Mouse (Mus musculus) forebrain, postnatal 0 days (tissue): ENCODE measurements around the gene Tsc22d1. TPM values are rescaled to one million over a fixed set of nuclear protein-coding genes. Genes with fewer than 3 reads are reported as not detected.

Experiments used
- ATAC-seq: fragments of 200-750 bp; cut with Nextera tagmentation; 2 replicates; pipeline ENCODE4 v1.8.0; 2017; ENCODE audit warnings: mild to moderate bottlenecking, moderate library complexity
- DNase-seq: peaks from one replicate; pipeline ENCODE4 v3.0.0-alpha.2; 2015
- H3K27ac ChIP-seq: fragments of 300-500 bp; sonication (generic); 2 replicates; pipeline ENCODE4 v1.5.1; 2014; ENCODE audit warnings: low read depth, mild to moderate bottlenecking, antibody characterized with exemption, low read length, moderate library complexity, mixed read lengths
- H3K27me3 ChIP-seq: fragments of 300-500 bp; sonication (generic); 2 replicates; pipeline ENCODE4 v1.6.1; 2014; ENCODE audit warnings: mild to moderate bottlenecking, low read length, mixed read lengths; ENCODE audit not compliant: insufficient read depth
- H3K36me3 ChIP-seq: fragments of 300-500 bp; sonication (generic); 2 replicates; pipeline ENCODE4 v1.6.1; 2014; ENCODE audit warnings: mild to moderate bottlenecking, moderate library complexity; ENCODE audit not compliant: insufficient read depth
- H3K4me1 ChIP-seq: fragments of 300-500 bp; sonication (generic); 2 replicates; pipeline ENCODE4 v1.6.1; 2014; ENCODE audit warnings: antibody characterized with exemption; ENCODE audit not compliant: insufficient read depth
- H3K4me2 ChIP-seq: fragments of 300-500 bp; sonication (generic); 2 replicates; pipeline ENCODE4 v1.6.1; 2014; ENCODE audit warnings: low read depth, mild to moderate bottlenecking, moderate library complexity
- H3K4me3 ChIP-seq: fragments of 300-500 bp; sonication (generic); 2 replicates; pipeline ENCODE4 v1.5.1; 2014; ENCODE audit warnings: low read depth, low read length, mixed read lengths
- H3K9ac ChIP-seq: fragments of 300-500 bp; sonication (generic); 2 replicates; pipeline ENCODE4 v1.6.1; 2014; ENCODE audit warnings: mild to moderate bottlenecking
- H3K9me3 ChIP-seq: fragments of 300-500 bp; sonication (generic); 2 replicates; pipeline ENCODE4 v1.6.1; 2016; ENCODE audit warnings: low read length
- CTCF ChIP-seq: sonication (generic); IDR thresholded peaks from 2 replicates; pipeline ENCODE4 v1.5.1; 2016; ENCODE audit warnings: antibody characterized with exemption, control low read depth, low read depth
- WGBS: fragments of 180-500 bp; shearing (Covaris S2); extraction: QIAGEN DNeasy Blood & Tissue Kit; methylation state at CpG from one replicate; pipeline ENCODE4 v1.1.7; 2014; 5-methylcytosine and 5-hydroxymethylcytosine counted together
- polyA plus RNA-seq: library from polyadenylated mRNA; unstranded; fragments of >200 nt; fragmentation: Nextera tagmentation; extraction: Ambion mirVana; gene quantifications from 2 replicates; pipeline ENCODE4 v1.2.1, GENCODE M21; 2015
- total RNA-seq: library from RNA; depleted of rRNA; stranded (reverse); fragments of >200 nt; gene quantifications from 2 replicates; pipeline ENCODE4 v1.2.3, GENCODE M21; 2014

Gene Tsc22d1
- total and polyA plus RNA-seq, 2 experiments from 2014 or later, result 575 to 725 TPM

DNA sequence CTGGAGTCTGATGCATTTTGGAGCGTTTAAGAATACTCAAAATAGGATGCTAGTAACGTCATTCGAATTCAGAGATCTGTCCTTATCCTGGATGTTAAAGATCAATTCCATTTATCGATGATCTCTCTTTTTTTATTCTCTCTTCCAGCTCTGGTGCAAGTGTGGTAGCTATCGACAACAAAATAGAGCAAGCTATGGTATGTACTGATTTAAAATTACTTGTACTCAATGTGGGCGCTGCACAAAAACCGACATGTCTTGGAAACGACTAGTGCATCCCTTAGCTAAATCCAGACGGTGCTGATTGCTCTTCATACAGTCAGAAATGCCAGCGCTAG is 90.3 kb downstream of the Tsc22d1 start:
- H3K4me2 ChIP-seq, result peak overlapping the region; percentile 85
- peaks cover 4% of the 10 kb centered on the region; the same call in 1 of the 2 replicates for H3K4me1 ChIP-seq
- H3K4me3 ChIP-seq, result peak overlapping the region; percentile 65
- WGBS, result under 1% methylated on average over 10 of the region's 10 CpGs
- peak; percentile 79 for DNase-seq
- no peaks in the 10 kb centered on the region for H3K9me3 ChIP-seq
- H3K27me3 ChIP-seq, result no peaks in the 10 kb centered on the region
- no peak for TF ChIP-seq CTCF
- H3K9ac ChIP-seq, result peak overlapping the region; percentile 93
- peaks cover 10% of the 10 kb centered on the region; the same call in 1 of the 2 replicates for H3K36me3 ChIP-seq
- ATAC-seq, result no peak
- H3K27ac ChIP-seq, result peak overlapping the region; percentile 99

DNA sequence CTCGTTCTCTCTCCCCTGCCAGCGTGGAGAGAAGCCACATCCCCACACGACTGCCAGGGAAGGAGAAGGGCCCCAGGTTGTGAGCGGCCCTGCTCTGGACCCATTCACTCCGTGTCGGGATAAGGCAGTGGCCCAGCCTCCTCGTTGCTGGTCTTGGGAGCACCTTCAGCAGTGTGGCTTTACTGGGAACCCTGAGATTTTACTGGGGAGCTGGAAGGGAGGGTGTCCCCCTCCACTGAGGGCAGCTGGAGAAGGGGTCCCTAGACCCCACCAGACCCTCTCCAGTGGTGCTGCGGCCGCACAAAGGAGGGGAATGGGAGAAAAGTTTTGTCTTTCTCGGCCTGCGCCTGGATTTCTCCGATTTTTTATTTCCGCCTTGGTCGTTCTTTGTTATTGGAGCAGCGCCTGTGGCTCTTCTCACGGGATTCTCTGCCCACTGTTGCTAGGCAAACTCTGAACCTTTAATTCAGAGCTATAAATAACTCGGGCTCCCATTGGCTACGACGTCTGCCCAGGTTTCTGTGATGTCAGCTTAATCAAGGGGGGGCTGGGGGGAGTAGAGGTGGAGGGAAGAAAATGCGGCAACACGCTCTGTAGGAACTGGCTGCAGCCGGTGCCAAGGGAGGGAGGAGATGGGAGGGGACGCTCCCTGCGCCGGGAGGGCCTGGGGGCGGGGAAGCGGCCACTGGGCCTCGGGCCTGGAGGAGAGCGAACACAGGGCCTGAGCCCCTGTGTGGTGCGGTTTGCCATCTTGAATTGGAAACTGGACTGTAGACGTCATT is 90.9 kb downstream of the Tsc22d1 start:
- no peak for TF ChIP-seq CTCF
- Histone ChIP-seq H3K4me2 (peak overlapping the region; percentile 85), H3K4me1 (peaks cover 4% of the 10 kb centered on the region; the same call in 1 of the 2 replicates), H3K9ac (peak overlapping the region; percentile 93), H3K27me3 (no peaks in the 10 kb centered on the region), H3K27ac (peak overlapping the region; percentile 99), H3K4me3 (peak overlapping the region; percentile 65), H3K9me3 (no peaks in the 10 kb centered on the region), H3K36me3 (peaks cover 10% of the 10 kb centered on the region; the same call in 1 of the 2 replicates)
- DNase-seq, result peak; percentile 95
- ATAC-seq, result peak; percentile 76
- under 1% methylated on average over 30 of the region's 31 CpGs for WGBS

DNA sequence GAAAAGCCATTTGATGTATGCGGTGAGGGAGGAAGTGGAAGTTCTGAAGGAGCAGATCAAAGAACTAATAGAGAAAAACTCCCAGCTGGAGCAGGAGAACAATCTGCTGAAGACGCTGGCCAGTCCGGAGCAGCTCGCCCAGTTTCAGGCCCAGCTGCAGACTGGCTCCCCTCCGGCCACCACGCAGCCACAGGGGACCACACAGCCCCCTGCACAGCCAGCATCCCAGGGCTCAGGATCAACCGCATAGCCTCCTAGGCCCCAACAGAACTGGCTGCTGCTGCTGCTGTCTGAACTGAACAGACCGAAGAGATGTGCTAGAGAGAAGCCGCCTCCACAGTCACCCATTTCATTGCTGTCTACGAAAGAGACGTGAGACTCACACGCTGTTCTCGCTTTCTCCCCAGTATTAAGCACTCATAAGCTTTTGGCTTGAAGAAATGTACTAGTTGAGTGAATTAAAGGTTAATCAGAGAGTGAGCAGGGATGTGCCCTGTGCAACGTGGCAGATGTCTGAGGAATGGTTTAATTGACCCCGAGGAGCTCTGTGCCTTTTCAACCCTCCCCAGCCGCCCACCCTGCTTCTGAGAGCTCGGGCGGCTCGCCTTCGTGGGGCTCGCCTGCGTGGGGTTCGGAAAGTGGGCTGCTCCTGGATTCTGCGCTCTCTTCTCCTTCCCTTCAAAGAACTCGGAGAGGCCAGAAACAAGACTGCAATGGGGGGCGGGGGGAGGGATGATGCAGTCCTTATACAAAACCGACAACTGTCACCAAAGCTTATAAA is 91.9 kb downstream of the Tsc22d1 start:
- peak overlapping the region; percentile 93 for H3K9ac ChIP-seq
- ATAC-seq, result no peak
- H3K27me3 ChIP-seq, result no peaks in the 10 kb centered on the region
- no peak for DNase-seq
- peaks cover 10% of the 10 kb centered on the region; the same call in 1 of the 2 replicates for H3K36me3 ChIP-seq
- WGBS, result 32% methylated on average over 27 of the region's 27 CpGs
- peak overlapping the region; percentile 65 for H3K4me3 ChIP-seq
- TF ChIP-seq CTCF, result no peak
- H3K4me1 ChIP-seq, result peaks cover 4% of the 10 kb centered on the region; the same call in 1 of the 2 replicates
- H3K9me3 ChIP-seq, result no peaks in the 10 kb centered on the region
- H3K4me2 ChIP-seq, result peak overlapping the region; percentile 85
- H3K27ac ChIP-seq, result peak overlapping the region; percentile 99

DNA sequence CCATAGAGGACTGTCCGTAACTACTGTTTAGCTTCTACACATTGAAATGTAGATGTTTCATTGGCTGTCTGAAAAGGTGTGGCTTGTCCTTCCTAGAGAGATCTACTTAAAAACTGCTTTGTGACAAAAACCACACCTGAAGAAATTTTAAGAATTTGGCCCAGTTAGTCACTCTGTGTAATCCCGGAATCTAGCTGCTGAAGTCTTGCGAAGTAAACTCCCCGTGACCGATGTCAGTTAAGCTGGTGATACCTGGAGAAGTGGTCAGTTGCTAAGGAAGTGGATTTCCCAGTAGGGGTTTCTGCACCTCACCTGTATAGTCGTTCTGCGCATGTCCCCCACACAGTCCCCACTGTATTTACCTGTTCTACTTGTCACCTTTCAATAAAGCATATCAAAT is 92.6 kb downstream of the Tsc22d1 start:
- Histone ChIP-seq H3K27ac (no peak overlapping the region), H3K9ac (no peak overlapping the region; the same call in 1 of the 2 replicates), H3K9me3 (no peaks in the 10 kb centered on the region), H3K4me1 (peaks cover 4% of the 10 kb centered on the region; the same call in 1 of the 2 replicates), H3K4me2 (peak overlapping the region; percentile 85), H3K27me3 (no peaks in the 10 kb centered on the region), H3K36me3 (peaks cover 10% of the 10 kb centered on the region; the same call in 1 of the 2 replicates), H3K4me3 (peak overlapping the region; percentile 65)
- ATAC-seq, result no peak
- WGBS, result 94% methylated on average over 7 of the region's 7 CpGs
- no peak for TF ChIP-seq CTCF
- no peak for DNase-seq

DNA sequence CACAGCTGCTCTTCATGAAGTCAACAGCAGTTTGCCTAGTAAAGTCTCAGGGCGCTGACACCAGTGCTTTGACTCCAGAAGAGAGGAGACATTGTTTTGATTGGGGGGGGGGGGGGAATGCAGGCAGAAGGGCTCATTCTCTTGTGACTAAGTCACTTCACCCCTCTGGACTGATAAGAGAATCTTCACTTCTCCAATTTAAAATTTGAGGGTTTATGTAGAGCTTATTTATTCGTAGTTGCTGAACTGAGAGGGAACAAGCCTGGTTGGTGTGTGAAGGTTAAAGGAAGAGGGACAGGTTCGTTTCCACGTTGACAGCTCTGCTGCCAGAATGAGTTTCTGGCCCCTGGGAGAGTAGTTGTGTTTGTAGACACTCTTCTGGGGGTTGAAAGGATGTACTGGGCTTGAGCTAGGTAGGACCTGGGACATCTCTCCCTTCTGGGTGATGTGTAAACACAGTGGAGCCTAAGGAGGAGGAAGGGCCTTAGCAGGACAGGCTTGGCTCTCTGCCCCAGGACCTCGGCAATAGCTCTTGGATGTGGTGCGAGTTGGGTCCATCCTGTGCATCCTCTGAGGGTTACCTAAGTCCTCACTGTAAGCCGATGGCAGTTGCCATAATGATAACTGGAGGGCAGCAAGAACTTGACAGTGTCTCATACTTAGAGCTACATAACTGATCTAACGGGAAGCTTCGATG is 93.2 kb downstream of the Tsc22d1 start:
- Histone ChIP-seq H3K27ac (no peak overlapping the region), H3K36me3 (peaks cover 10% of the 10 kb centered on the region; the same call in 1 of the 2 replicates), H3K4me2 (peak overlapping the region; percentile 85; the same call in 1 of the 2 replicates), H3K9ac (no peak overlapping the region), H3K4me3 (no peak overlapping the region), H3K27me3 (no peaks in the 10 kb centered on the region), H3K9me3 (no peaks in the 10 kb centered on the region), H3K4me1 (peaks cover 4% of the 10 kb centered on the region; the same call in 1 of the 2 replicates)
- WGBS, result 82% methylated on average over 9 of the region's 9 CpGs
- no peak for TF ChIP-seq CTCF
- ATAC-seq (no peak), DNase-seq (no peak)

DNA sequence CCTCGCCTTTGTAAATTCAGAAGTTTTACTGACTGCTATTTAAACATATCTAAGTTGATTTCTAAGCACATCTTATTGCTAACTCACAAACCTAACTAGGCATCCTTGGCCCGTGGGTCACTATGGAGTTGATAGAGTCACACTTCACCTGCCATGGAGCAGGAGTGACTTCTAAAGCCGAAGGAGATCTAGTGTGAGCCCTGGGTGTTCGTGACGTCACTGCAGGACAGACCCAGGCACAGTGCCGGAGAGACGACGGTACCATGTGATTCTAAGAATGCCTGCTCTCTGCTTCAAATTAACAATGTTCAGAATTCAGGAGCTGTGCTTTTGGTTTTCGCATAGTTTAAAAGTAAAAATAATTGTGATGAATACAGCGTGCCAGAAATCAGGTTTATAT is 93.9 kb downstream of the Tsc22d1 start:
- Histone ChIP-seq H3K36me3 (peaks cover 10% of the 10 kb centered on the region; the same call in 1 of the 2 replicates), H3K4me1 (peaks cover 4% of the 10 kb centered on the region; the same call in 1 of the 2 replicates), H3K4me2 (no peak overlapping the region), H3K9me3 (no peaks in the 10 kb centered on the region), H3K27me3 (no peaks in the 10 kb centered on the region), H3K27ac (no peak overlapping the region), H3K4me3 (no peak overlapping the region), H3K9ac (no peak overlapping the region)
- TF ChIP-seq CTCF, result no peak
- ATAC-seq (no peak), DNase-seq (no peak)
- 73% methylated on average over 10 of the region's 10 CpGs for WGBS
